Mouse (Mus musculus) liver, embryonic 16.5 days (tissue): ENCODE measurements at regions not wholly inside any gene's neighbourhood (a gene's known extent, or its start where the extent isn't known, plus 50 kb on each side); places are given as distances from the start of the nearest gene placed in this dataset.

ENCODE experiments used
- ATAC-seq: fragments of 200-750 bp; cut with Nextera tagmentation; 2 replicates; pipeline ENCODE4 v1.8.0; 2017; ENCODE audit warnings: low read depth, mild to moderate bottlenecking, moderate number of reproducible peaks, moderate library complexity
- H3K27ac ChIP-seq: fragments of 300-500 bp; sonication (generic); 2 replicates; pipeline ENCODE4 v1.5.1; 2014; ENCODE audit warnings: mild to moderate bottlenecking, low read length
- H3K27me3 ChIP-seq: fragments of 300-500 bp; sonication (generic); 2 replicates; pipeline ENCODE4 v1.6.1; 2014; ENCODE audit warnings: low read depth, low read length, mixed read lengths; ENCODE audit not compliant: control insufficient read depth, insufficient read depth
- H3K36me3 ChIP-seq: fragments of 300-500 bp; sonication (generic); 2 replicates; pipeline ENCODE4 v1.6.1; 2014; ENCODE audit warnings: mild to moderate bottlenecking; ENCODE audit not compliant: control insufficient read depth, insufficient read depth
- H3K4me1 ChIP-seq: fragments of 300-500 bp; sonication (generic); 2 replicates; pipeline ENCODE4 v1.6.1; 2014; ENCODE audit warnings: low read depth, low read length, mixed read lengths; ENCODE audit not compliant: control insufficient read depth
- H3K4me2 ChIP-seq: fragments of 300-500 bp; sonication (generic); 2 replicates; pipeline ENCODE4 v1.6.1; 2014; ENCODE audit warnings: low read depth, low read length, mixed read lengths
- H3K4me3 ChIP-seq: fragments of 300-500 bp; sonication (generic); 2 replicates; pipeline ENCODE4 v1.5.1; 2014; ENCODE audit warnings: low read depth, mild to moderate bottlenecking, low read length
- H3K9ac ChIP-seq: fragments of 300-500 bp; sonication (generic); 2 replicates; pipeline ENCODE4 v1.6.1; 2014; ENCODE audit warnings: low read depth, low read length
- H3K9me3 ChIP-seq: fragments of 300-500 bp; sonication (generic); replicated peaks from 2 replicates; pipeline ENCODE4 v1.6.1; 2016; ENCODE audit warnings: low read length; ENCODE audit not compliant: control insufficient read depth
- WGBS: fragments of 180-500 bp; shearing (Covaris S2); extraction: QIAGEN DNeasy Blood & Tissue Kit; methylation state at CpG from one replicate; pipeline ENCODE4 v1.1.7; 2014; ENCODE audit not compliant: insufficient replicate concordance; 5-methylcytosine and 5-hydroxymethylcytosine counted together

DNA sequence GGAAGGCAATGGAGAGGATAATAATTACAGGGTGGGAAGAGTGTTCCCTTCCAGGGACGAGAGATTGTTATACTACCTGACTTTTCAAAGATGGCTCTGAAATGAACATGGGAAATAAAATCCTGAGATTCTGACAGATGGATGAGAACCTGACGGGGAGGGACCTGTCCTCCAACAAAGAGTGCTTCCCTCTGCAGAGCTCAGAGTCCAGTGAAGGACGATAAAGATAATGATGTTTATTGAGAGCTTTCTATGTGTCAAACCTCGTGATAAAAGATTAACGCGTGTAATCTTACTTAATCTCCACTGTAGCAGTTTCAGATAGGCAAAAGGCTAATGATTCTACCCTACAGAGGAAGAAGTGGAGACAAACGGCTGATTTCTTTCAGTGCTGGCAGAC is 260.3 kb downstream of the Ndfip2 start:
- 48% methylated on average over 7 of the region's 7 CpGs for WGBS
- no peak for ATAC-seq
- H3K27ac ChIP-seq = no peak overlapping the region

DNA sequence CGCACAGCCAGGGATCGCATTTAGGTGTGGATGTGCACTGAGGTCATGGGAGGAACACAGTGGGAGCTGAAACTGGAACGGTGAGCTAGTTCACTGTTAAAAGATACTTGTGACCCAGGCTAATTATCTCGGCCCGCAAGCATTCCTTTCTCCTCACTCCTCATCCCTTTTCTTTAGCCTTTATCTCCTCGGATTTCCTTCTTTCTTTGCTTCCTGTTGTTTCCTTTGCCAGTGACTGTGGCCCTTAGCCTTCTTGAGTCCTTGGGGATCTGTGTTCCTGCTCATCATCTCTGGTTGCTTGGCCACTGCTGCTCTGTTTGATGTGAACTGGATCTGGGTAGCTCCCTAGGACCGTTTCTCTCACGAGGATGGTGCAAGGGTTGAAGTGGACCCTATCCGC is 256.0 kb downstream of the Ndfip2 start:
- Histone ChIP-seq H3K27ac (no peak overlapping the region), H3K36me3 (no peaks in the 10 kb centered on the region), H3K4me2 (no peak overlapping the region), H3K9me3 (no peaks in the 10 kb centered on the region), H3K9ac (no peak overlapping the region), H3K4me1 (no peaks in the 10 kb centered on the region), H3K4me3 (no peak overlapping the region), H3K27me3 (no peaks in the 10 kb centered on the region)
- no peak for ATAC-seq
- WGBS = 53% methylated on average over 9 of the region's 9 CpGs

More for the DNA sequence above, 260.3 kb downstream of the Ndfip2 start:
- Histone ChIP-seq H3K4me2 (no peak overlapping the region), H3K9me3 (no peaks in the 10 kb centered on the region), H3K4me3 (no peak overlapping the region), H3K9ac (no peak overlapping the region), H3K36me3 (no peaks in the 10 kb centered on the region), H3K4me1 (no peaks in the 10 kb centered on the region), H3K27me3 (no peaks in the 10 kb centered on the region)

DNA sequence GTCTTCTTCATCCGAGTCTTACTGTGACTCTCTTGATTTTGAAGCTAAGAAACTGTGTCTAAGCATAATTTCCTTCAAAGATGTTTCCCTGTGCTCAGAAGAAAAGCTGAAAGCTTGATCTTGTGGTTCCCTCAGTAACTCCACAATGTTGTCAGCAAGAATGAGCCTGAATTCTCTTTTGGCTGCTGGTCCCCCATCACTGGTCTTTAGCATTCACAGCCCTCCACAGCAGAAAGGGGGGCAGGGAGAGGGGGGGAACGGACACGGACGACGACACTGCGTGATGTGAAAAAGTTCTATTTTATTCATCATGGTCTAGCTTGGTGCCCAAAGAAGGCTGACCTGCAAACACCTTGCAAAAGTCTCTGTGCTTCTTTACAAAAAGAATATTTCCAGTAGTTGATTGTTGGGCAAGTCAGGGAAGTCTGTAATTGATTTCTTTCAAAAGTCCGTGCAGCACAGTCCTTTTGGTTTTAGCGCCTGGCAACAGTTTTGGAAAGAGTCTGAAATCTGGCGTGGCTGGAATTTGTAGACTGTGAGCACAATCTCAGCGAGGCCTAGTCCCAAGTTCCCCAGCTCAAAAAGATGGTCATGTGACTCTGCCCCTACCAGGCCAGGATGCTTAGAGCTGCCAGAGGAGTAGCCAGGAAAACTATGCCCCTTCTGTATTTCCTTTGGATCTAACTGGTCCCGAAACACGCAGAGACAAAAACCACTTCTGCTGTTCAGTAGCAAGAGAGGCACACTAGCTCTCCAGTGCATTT is 254.7 kb downstream of the Ndfip2 start:
- no peaks in the 10 kb centered on the region for H3K4me1 ChIP-seq
- H3K36me3 ChIP-seq = no peaks in the 10 kb centered on the region
- ATAC-seq = no peak
- no peak overlapping the region for H3K4me2 ChIP-seq
- 78% methylated on average over 12 of the region's 12 CpGs for WGBS
- H3K27me3 ChIP-seq = no peaks in the 10 kb centered on the region
- H3K9ac ChIP-seq = no peak overlapping the region
- no peak overlapping the region for H3K4me3 ChIP-seq
- no peaks in the 10 kb centered on the region for H3K9me3 ChIP-seq
- H3K27ac ChIP-seq = no peak overlapping the region

DNA sequence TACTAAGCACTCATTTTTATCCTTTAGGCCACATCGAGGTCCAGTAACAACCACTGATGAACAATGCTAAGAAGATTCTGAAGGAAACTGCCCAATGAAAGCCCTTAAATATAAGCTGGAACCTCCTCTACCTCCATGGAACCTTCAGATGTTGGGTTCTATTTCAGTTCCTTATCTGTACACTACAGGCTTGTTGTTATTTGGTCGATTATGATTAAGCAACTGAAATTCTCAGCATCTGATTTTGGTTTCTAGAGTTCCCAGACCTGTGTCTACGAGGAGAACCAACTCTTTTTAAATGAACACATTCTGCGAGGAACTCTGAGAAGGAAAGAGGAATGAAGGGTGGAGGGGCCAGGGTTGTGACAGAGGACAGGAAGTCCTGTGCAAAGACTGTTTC is 253.5 kb downstream of the Ndfip2 start:
- Histone ChIP-seq H3K4me3 (no peak overlapping the region), H3K4me1 (no peaks in the 10 kb centered on the region), H3K27me3 (no peaks in the 10 kb centered on the region), H3K4me2 (no peak overlapping the region), H3K9ac (no peak overlapping the region), H3K9me3 (no peaks in the 10 kb centered on the region), H3K36me3 (no peaks in the 10 kb centered on the region), H3K27ac (no peak overlapping the region)
- no peak for ATAC-seq
- WGBS = 45% methylated on average over 4 of the region's 4 CpGs

DNA sequence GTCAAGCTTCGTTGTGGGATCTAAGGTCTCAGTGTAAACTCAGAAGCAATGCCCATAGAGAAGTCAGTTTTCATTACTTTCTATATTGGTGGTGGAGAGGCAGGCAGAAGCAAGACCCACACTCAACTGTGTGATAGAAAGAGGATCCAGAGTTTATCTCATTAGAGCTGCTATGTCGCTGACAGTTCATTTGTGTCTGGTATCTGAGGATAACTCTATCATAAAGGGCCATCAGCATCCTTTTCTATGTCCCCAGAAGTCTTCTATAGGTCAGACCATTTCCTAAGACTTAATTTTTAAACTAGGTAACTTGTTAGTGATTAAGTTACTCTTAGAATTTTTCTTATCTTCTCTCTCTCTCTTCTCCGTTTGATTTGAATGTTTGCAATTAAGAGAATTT is 252.8 kb downstream of the Ndfip2 start:
- Histone ChIP-seq H3K4me2 (no peak overlapping the region), H3K27ac (no peak overlapping the region), H3K4me1 (no peaks in the 10 kb centered on the region), H3K9me3 (no peaks in the 10 kb centered on the region), H3K9ac (no peak overlapping the region), H3K27me3 (no peaks in the 10 kb centered on the region), H3K36me3 (no peaks in the 10 kb centered on the region), H3K4me3 (no peak overlapping the region)
- ATAC-seq = no peak
- WGBS = 59% methylated on average over 3 of the region's 3 CpGs

DNA sequence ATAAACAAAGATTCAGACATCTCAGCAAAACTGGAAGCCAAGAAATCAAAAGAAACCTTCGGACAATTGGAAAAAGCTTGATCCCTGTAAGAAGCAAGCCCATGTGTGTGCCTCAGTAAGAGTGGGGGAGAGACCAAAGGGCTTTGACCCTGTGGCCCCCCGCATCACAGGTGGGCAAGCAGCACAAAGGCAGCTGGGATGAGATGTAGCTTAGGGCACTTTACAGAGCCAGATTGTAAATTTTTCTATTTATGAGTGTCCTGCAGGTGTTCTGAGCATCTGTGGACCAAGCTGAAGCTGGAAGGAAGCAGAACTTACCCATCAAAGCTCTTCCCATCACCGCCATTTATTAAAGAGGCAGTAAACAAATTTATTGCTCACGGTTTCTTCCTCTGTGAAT is 246.9 kb downstream of the Ndfip2 start:
- Histone ChIP-seq H3K4me1 (no peaks in the 10 kb centered on the region), H3K4me3 (no peak overlapping the region), H3K36me3 (no peaks in the 10 kb centered on the region), H3K9ac (no peak overlapping the region), H3K4me2 (no peak overlapping the region), H3K27ac (no peak overlapping the region), H3K9me3 (no peaks in the 10 kb centered on the region), H3K27me3 (no peaks in the 10 kb centered on the region)
- ATAC-seq = no peak
- 66% methylated on average over 4 of the region's 4 CpGs for WGBS

DNA sequence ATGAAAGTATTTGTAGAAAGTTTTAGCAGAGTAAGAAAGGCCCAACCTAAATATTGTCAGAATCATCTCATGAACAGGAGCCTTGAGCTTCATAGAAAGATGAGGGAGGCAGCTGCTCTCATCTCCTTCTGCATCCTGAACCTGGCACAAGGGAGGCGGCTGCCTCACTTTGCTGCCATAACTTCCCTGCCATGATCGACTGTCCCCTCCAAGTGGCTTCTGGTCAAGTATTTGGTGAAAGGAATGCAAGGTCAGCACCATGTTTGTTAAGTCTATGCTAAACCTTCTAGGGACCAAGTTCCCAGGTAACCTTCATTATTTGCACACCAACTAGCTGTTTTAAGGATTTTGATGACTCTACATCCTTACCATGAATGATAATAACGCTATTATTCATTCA is 246.0 kb downstream of the Ndfip2 start:
- H3K36me3 ChIP-seq = no peaks in the 10 kb centered on the region
- WGBS = 63% methylated on average over 3 of the region's 3 CpGs
- no peak overlapping the region for H3K4me3 ChIP-seq
- no peaks in the 10 kb centered on the region for H3K4me1 ChIP-seq
- ATAC-seq = no peak
- no peak overlapping the region for H3K4me2 ChIP-seq
- H3K27ac ChIP-seq = no peak overlapping the region
- H3K27me3 ChIP-seq = no peaks in the 10 kb centered on the region
- no peaks in the 10 kb centered on the region for H3K9me3 ChIP-seq
- no peak overlapping the region for H3K9ac ChIP-seq

DNA sequence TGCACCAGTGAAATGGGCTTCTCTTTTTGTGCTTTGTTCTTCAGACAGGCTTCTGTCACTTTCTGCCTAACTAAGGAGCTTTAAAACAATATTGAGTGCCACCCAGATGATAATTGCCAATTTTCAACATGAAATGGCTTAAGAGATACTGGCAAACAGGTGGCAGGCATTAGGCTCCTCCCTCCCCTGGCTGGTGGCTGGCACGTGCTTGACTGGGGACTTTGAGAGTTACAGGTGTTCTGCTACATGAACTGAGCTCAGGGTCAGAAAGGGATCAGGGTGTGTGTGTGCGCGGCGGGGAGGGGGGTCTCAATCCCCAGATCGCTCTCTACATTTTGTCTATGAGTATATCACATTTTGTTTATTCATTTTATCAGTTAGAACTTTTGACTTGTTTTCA is 245.4 kb downstream of the Ndfip2 start:
- H3K9ac ChIP-seq = no peak overlapping the region
- H3K27me3 ChIP-seq = no peaks in the 10 kb centered on the region
- 73% methylated on average over 5 of the region's 5 CpGs for WGBS
- no peak overlapping the region for H3K27ac ChIP-seq
- H3K9me3 ChIP-seq = no peaks in the 10 kb centered on the region
- no peak overlapping the region for H3K4me3 ChIP-seq
- H3K4me2 ChIP-seq = no peak overlapping the region
- no peak for ATAC-seq
- no peaks in the 10 kb centered on the region for H3K4me1 ChIP-seq
- no peaks in the 10 kb centered on the region for H3K36me3 ChIP-seq

DNA sequence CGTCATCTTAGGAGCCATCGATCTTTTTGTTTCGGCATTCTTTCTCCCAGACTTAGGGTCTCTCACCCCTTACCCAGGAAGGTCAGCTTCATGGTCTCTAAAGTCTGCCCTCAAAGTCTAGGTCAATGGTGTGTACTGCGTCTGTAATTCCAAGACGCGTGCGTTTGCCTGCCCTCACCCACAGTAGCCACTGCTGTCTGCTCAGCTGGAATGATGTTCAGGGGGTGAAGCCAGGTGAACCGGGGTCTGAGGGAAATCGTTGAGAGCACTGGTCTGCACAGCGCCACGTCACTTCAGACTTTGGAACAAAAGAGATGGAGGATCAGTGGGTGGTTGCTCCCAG is 244.2 kb downstream of the Ndfip2 start:
- WGBS = 41% methylated on average over 11 of the region's 11 CpGs
- H3K36me3 ChIP-seq = no peaks in the 10 kb centered on the region
- H3K27me3 ChIP-seq = no peaks in the 10 kb centered on the region
- H3K4me3 ChIP-seq = no peak overlapping the region
- H3K4me1 ChIP-seq = no peaks in the 10 kb centered on the region
- H3K9ac ChIP-seq = no peak overlapping the region
- no peak overlapping the region for H3K27ac ChIP-seq
- no peaks in the 10 kb centered on the region for H3K9me3 ChIP-seq
- no peak for ATAC-seq
- H3K4me2 ChIP-seq = no peak overlapping the region
